Mouse (Mus musculus): ENCODE results near the gene Rdh5. TPM values are rescaled to one million over a fixed set of nuclear protein-coding genes. Genes with fewer than 3 reads are reported as not detected.

Rdh5 gene
- polyA plus RNA-seq (2014; fragmentation: Nextera tagmentation; extraction: Ambion mirVana), result 11.6 and 12.1 TPM in 2 replicates

DNA sequence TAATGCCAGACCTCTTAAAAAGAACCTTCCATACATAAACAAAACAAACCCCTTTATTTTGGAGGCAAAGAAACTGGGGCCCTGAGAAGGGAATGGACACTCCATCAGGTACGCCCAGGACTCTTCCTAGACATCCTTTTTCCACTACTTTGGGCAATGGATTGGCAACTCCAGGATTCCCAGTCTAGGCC lies at the start of gene Rdh5:
Gene Rdh5, minus strand, starts transcription at position 67 of the 191 bp plus-strand sequence.
- Histone ChIP-seq H3K4me1 (replicated peaks; ENCODE audit: control insufficient read depth, insufficient read depth, low read length) (peaks cover 2% of the 10 kb centered on the region; the same call in 1 of the 2 replicates), H3K4me3 (ENCODE audit: low read depth, low read length) (peak within 1 kb of the TSS; percentile 83), H3K4me2 (replicated peaks; ENCODE audit: low read depth, low read length) (peak within 1 kb of the TSS; percentile 69), H3K27ac (ENCODE audit: low read depth, low read length) (peak within 1 kb of the TSS; percentile 82), H3K36me3 (ENCODE audit: control insufficient read depth, insufficient read depth, low read length) (no peaks in the 10 kb centered on the region), H3K27me3 (ENCODE audit: control insufficient read depth, insufficient read depth, low read length) (no peaks in the 10 kb centered on the region), H3K9me3 (ENCODE audit: control insufficient read depth, low read length) (no peaks in the 10 kb centered on the region), H3K9ac (ENCODE audit: low read depth, low read length) (peak within 1 kb of the TSS; percentile 87)
- ATAC-seq (ENCODE audit: low FRiP score) (no peak), DNase-seq (ENCODE audit: low spot score) (no peak)
- WGBS, result 5% methylated on average over 1 of the region's 1 CpGs

GRCm38 (mm10) chr10:128970740-128971250 lies 48.1 kb upstream of the Rdh5 start:
- 64% methylated on average over 1 of the region's 1 CpGs for WGBS
- no peaks in the 10 kb centered on the region for H3K36me3 ChIP-seq (ENCODE audit: control insufficient read depth, insufficient read depth, low read length)
- no peaks in the 10 kb centered on the region for H3K27me3 ChIP-seq (ENCODE audit: control insufficient read depth, insufficient read depth, low read length)
- no peak overlapping the region for H3K27ac ChIP-seq (ENCODE audit: low read depth, low read length)
- no peak for ATAC-seq (ENCODE audit: low FRiP score)
- no peak overlapping the region for H3K9ac ChIP-seq (ENCODE audit: low read depth, low read length)
- H3K9me3 ChIP-seq (ENCODE audit: control insufficient read depth, low read length), result no peaks in the 10 kb centered on the region
- H3K4me1 ChIP-seq (replicated peaks; ENCODE audit: control insufficient read depth, insufficient read depth, low read length), result no peaks in the 10 kb centered on the region
- DNase-seq (ENCODE audit: low spot score), result no peak
- no peak overlapping the region for H3K4me2 ChIP-seq (replicated peaks; ENCODE audit: low read depth, low read length)
- H3K4me3 ChIP-seq (ENCODE audit: low read depth, low read length), result no peak overlapping the region

DNA sequence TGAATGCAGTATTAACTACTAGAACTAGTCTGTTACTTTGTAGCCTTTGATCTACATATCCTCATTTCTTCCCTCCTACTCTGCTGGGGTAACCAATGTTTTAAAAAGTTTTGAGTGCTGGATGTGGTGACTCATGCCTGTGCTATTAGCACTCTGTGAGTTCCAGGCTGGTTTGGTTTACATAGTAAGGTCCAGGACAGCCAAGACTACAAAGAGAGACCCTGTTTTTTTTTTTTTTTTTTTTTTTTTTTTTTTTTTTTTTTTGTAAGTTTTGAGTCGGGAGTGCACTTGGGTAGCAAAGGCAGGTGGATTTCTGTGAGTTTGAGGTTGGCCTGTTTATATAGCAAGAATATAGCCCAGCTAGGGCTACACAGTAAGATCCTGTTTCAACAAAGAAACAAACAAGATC lies 45.7 kb upstream of the Rdh5 start:
- no peak overlapping the region for H3K4me2 ChIP-seq (replicated peaks; ENCODE audit: low read depth, low read length)
- no peak overlapping the region for H3K4me3 ChIP-seq (ENCODE audit: low read depth, low read length)
- no peak overlapping the region for H3K27ac ChIP-seq (ENCODE audit: low read depth, low read length)
- ATAC-seq (ENCODE audit: low FRiP score), result no peak
- no peaks in the 10 kb centered on the region for H3K36me3 ChIP-seq (ENCODE audit: control insufficient read depth, insufficient read depth, low read length)
- no peak for DNase-seq (ENCODE audit: low spot score)
- H3K9ac ChIP-seq (ENCODE audit: low read depth, low read length), result no peak overlapping the region
- no peaks in the 10 kb centered on the region for H3K9me3 ChIP-seq (ENCODE audit: control insufficient read depth, low read length)
- 63% methylated on average over 1 of the region's 1 CpGs for WGBS
- no peaks in the 10 kb centered on the region for H3K4me1 ChIP-seq (replicated peaks; ENCODE audit: control insufficient read depth, insufficient read depth, low read length)
- no peaks in the 10 kb centered on the region for H3K27me3 ChIP-seq (ENCODE audit: control insufficient read depth, insufficient read depth, low read length)

GRCm38 (mm10) chr10:128965871-128966270 lies 43.2 kb upstream of the Rdh5 start:
- Histone ChIP-seq H3K4me3 (ENCODE audit: low read depth, low read length) (no peak overlapping the region), H3K36me3 (ENCODE audit: control insufficient read depth, insufficient read depth, low read length) (no peaks in the 10 kb centered on the region), H3K4me1 (replicated peaks; ENCODE audit: control insufficient read depth, insufficient read depth, low read length) (no peaks in the 10 kb centered on the region), H3K4me2 (replicated peaks; ENCODE audit: low read depth, low read length) (no peak overlapping the region), H3K9me3 (ENCODE audit: control insufficient read depth, low read length) (no peaks in the 10 kb centered on the region), H3K27ac (ENCODE audit: low read depth, low read length) (no peak overlapping the region), H3K27me3 (ENCODE audit: control insufficient read depth, insufficient read depth, low read length) (no peaks in the 10 kb centered on the region), H3K9ac (ENCODE audit: low read depth, low read length) (no peak overlapping the region)
- DNase-seq (ENCODE audit: low spot score), result no peak
- ATAC-seq (ENCODE audit: low FRiP score), result no peak
- 84% methylated on average over 6 of the region's 6 CpGs for WGBS

DNA sequence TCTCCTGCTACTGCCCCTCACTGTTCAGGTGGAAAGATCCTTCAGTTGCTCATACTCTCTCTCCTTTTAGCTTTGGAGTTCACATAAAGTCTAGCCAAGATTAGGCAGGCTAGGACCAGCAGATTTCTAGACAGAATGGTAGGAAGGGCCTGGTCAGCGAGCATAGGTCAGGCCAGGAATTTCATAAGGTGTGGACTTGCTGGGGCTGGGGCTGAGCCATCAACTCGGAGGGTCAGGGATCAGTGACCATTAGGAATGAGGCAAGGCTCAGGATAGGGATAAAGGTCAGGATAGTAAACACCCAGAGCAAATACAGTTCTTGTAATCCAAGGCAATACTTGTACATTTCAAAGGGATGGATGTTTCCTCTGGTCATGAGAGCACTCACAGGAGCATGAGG lies 42.3 kb upstream of the Rdh5 start:
- Histone ChIP-seq H3K4me1 (replicated peaks; ENCODE audit: control insufficient read depth, insufficient read depth, low read length) (no peaks in the 10 kb centered on the region), H3K27me3 (ENCODE audit: control insufficient read depth, insufficient read depth, low read length) (no peaks in the 10 kb centered on the region), H3K36me3 (ENCODE audit: control insufficient read depth, insufficient read depth, low read length) (no peaks in the 10 kb centered on the region), H3K4me2 (replicated peaks; ENCODE audit: low read depth, low read length) (no peak overlapping the region), H3K4me3 (ENCODE audit: low read depth, low read length) (no peak overlapping the region), H3K9ac (ENCODE audit: low read depth, low read length) (no peak overlapping the region), H3K9me3 (ENCODE audit: control insufficient read depth, low read length) (no peaks in the 10 kb centered on the region), H3K27ac (ENCODE audit: low read depth, low read length) (no peak overlapping the region)
- DNase-seq (ENCODE audit: low spot score) (no peak), ATAC-seq (ENCODE audit: low FRiP score) (no peak)
- WGBS, result 73% methylated on average over 2 of the region's 2 CpGs

GRCm38 (mm10) chr10:128960590-128961584 lies 38.2 kb upstream of the Rdh5 start, which contains the start of gene Mettl7b:
TSS of gene Mettl7b (minus strand) at chr10:128960988.
- no peaks in the 10 kb centered on the region for H3K9me3 ChIP-seq (ENCODE audit: control insufficient read depth, low read length)
- DNase-seq (ENCODE audit: low spot score), result no peak
- 88% methylated on average over 12 of the region's 12 CpGs for WGBS
- H3K4me1 ChIP-seq (replicated peaks; ENCODE audit: control insufficient read depth, insufficient read depth, low read length), result no peaks in the 10 kb centered on the region
- no peak within 1 kb of the TSS for H3K9ac ChIP-seq (ENCODE audit: low read depth, low read length)
- H3K36me3 ChIP-seq (ENCODE audit: control insufficient read depth, insufficient read depth, low read length), result no peaks in the 10 kb centered on the region
- H3K27me3 ChIP-seq (ENCODE audit: control insufficient read depth, insufficient read depth, low read length), result no peaks in the 10 kb centered on the region
- ATAC-seq (ENCODE audit: low FRiP score), result no peak
- H3K27ac ChIP-seq (ENCODE audit: low read depth, low read length), result no peak within 1 kb of the TSS
- no peak within 1 kb of the TSS for H3K4me2 ChIP-seq (replicated peaks; ENCODE audit: low read depth, low read length)
- no peak within 1 kb of the TSS for H3K4me3 ChIP-seq (ENCODE audit: low read depth, low read length)

- no peaks in the 10 kb centered on the region for H3K36me3 ChIP-seq (ENCODE audit: control insufficient read depth, insufficient read depth, low read length)
- WGBS, result 82% methylated on average over 4 of the region's 4 CpGs
- H3K4me1 ChIP-seq (replicated peaks; ENCODE audit: control insufficient read depth, insufficient read depth, low read length), result no peaks in the 10 kb centered on the region
- H3K27me3 ChIP-seq (ENCODE audit: control insufficient read depth, insufficient read depth, low read length), result no peaks in the 10 kb centered on the region
- no peak overlapping the region for H3K9ac ChIP-seq (ENCODE audit: low read depth, low read length)
- no peak for DNase-seq (ENCODE audit: low spot score)
- no peak overlapping the region for H3K27ac ChIP-seq (ENCODE audit: low read depth, low read length)
- H3K4me2 ChIP-seq (replicated peaks; ENCODE audit: low read depth, low read length), result no peak overlapping the region
- ATAC-seq (ENCODE audit: low FRiP score), result no peak
- no peak overlapping the region for H3K4me3 ChIP-seq (ENCODE audit: low read depth, low read length)
- H3K9me3 ChIP-seq (ENCODE audit: control insufficient read depth, low read length), result no peaks in the 10 kb centered on the region
Measured at GRCm38 (mm10) chr10:128960142-128960541, 37.5 kb upstream of the Rdh5 start.

- Histone ChIP-seq H3K27ac (ENCODE audit: low read depth, low read length) (no peak overlapping the region), H3K4me2 (replicated peaks; ENCODE audit: low read depth, low read length) (no peak overlapping the region), H3K27me3 (ENCODE audit: control insufficient read depth, insufficient read depth, low read length) (no peaks in the 10 kb centered on the region), H3K36me3 (ENCODE audit: control insufficient read depth, insufficient read depth, low read length) (no peaks in the 10 kb centered on the region), H3K9ac (ENCODE audit: low read depth, low read length) (no peak overlapping the region), H3K4me3 (ENCODE audit: low read depth, low read length) (no peak overlapping the region), H3K4me1 (replicated peaks; ENCODE audit: control insufficient read depth, insufficient read depth, low read length) (no peaks in the 10 kb centered on the region), H3K9me3 (ENCODE audit: control insufficient read depth, low read length) (no peaks in the 10 kb centered on the region)
- WGBS, result 76% methylated on average over 10 of the region's 10 CpGs
- ATAC-seq (ENCODE audit: low FRiP score) (no peak), DNase-seq (ENCODE audit: low spot score) (no peak)
Measured at GRCm38 (mm10) chr10:128958340-128958739, 35.7 kb upstream of the Rdh5 start.

Measured in hindbrain, embryonic 11.5 days (tissue).